Mouse (Mus musculus) CD4-positive, CD25-positive, alpha-beta regulatory T cell, adult 4 months (primary cell): Measurements from ENCODE around the gene Gm29049. TPM values are rescaled to one million over a fixed set of nuclear protein-coding genes. Genes with fewer than 3 reads are reported as not detected.
"Not testable (repeated sequence)": the region's sequence is repeated elsewhere in the genome, so short reads cannot be mapped to it uniquely, and the experiment has no call there.

ENCODE experiments used
- ATAC-seq: one replicate; pipeline ENCODE4 v1.8.0; 2017
- polyA plus RNA-seq, 2 experiments: library from polyadenylated mRNA; unstranded; fragments of 100-300 nt; shearing (Covaris generic); gene quantifications; one replicate each; pipeline ENCODE4 v1.2.1; 2017

The Gm29049 gene
- not detected for polyA plus RNA-seq

DNA sequence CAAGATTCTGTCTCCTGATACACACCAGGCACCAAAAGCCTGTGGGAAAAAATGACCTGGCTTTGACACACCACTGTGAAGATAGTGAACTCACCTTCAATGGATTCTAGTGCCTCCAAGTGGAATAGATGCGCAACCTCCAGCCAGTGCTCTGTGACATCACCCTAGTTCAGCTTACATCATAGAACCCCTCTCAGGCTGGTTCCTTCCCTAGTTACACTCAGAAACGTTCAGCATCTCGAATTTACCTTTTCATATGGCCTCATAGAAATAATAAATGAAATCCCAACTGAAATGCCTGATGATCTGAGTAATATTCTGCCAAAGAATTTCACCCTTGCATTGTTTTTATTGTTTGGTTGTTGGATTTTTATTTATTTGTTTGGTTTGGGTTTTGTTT lies at the start of gene Gm29049:
Gene Gm29049, minus strand, starts transcription at position 101 of the 400 bp plus-strand sequence.
- not testable (repeated sequence) for ATAC-seq

Other genes starting within 250 kb of the Gm29049 start
- gene Gm20825, start 74.3 kb upstream of the Gm29049 start, polyA plus RNA-seq: not detected